Mouse (Mus musculus): ENCODE data around the gene Dctn2. TPM values are rescaled to one million over a fixed set of nuclear protein-coding genes. Genes with fewer than 3 reads are reported as not detected.

Dctn2 gene
- total and polyA plus RNA-seq, 3 experiments: 66.3 to 91.9 (median 79.1) TPM

- Histone ChIP-seq H3K4me2 (ENCODE audit: insufficient read depth, low read depth, poor library complexity, severe bottlenecking) (no peak overlapping the region), H3K9ac (ENCODE audit: insufficient read depth, low read depth) (no peak overlapping the region), H3K9me3 (replicated peaks; ENCODE audit: low read length) (no peaks in the 10 kb centered on the region), H3K27ac (ENCODE audit: insufficient read depth, low read depth) (no peak overlapping the region), H3K4me1 (ENCODE audit: control insufficient read depth in 1 of 2, insufficient read depth in 2 of 2) (peaks cover 5 to 39% of the 10 kb centered on the region in 2 experiments), H3K36me3 (replicated peaks in 1 of 2; ENCODE audit: control insufficient read depth in 1 of 2, insufficient read depth in 1 of 2, low read length in 1 of 2) (peaks cover 36 to 59% of the 10 kb centered on the region in 2 experiments), H3K27me3 (replicated peaks) (no peaks in the 10 kb centered on the region), H3K4me3 (replicated peaks in 1 of 3; ENCODE audit: low read depth in 2 of 3, low read length in 2 of 3, poor library complexity in 1 of 3) (no peak overlapping the region), H3K79me2 (replicated peaks; ENCODE audit: control insufficient read depth, extremely low read depth, insufficient read depth, poor library complexity, severe bottlenecking) (no peaks in the 10 kb centered on the region)
- DNase-seq (ENCODE audit: extremely low read depth): no peak
- no peak for TF ChIP-seq TCF12 (IDR thresholded peaks at IDR 0.05; ENCODE audit: low read depth, low read length)
- TF ChIP-seq USF2 (conservative IDR thresholded peaks at IDR 0.05; ENCODE audit: low read depth, low read length): no peak
- TF ChIP-seq GABPA (IDR thresholded peaks at IDR 0.05; ENCODE audit: insufficient replicate concordance, low read depth, low read length): no peak
- no peak for TF ChIP-seq UBTF (IDR thresholded peaks at IDR 0.05; ENCODE audit: low read depth, low read length)
- TF ChIP-seq MXI1 (IDR thresholded peaks at IDR 0.05; ENCODE audit: low read depth, low read length): no peak
- no peak for TF ChIP-seq BHLHE40 (IDR thresholded peaks at IDR 0.05; ENCODE audit: low read depth, low read length)
- TF ChIP-seq MAX (IDR thresholded peaks at IDR 0.05; ENCODE audit: low read length): no peak
- no peak for TF ChIP-seq NRF1 (IDR thresholded peaks at IDR 0.05; ENCODE audit: low read depth, low read length)
- no peak for TF ChIP-seq KAT2A (IDR thresholded peaks at IDR 0.05; ENCODE audit: insufficient replicate concordance, low read length)
- TF ChIP-seq RAD21 (IDR thresholded peaks at IDR 0.05; ENCODE audit: low read depth, low read length): no peak
- no peak for TF ChIP-seq ZNF384 (IDR thresholded peaks at IDR 0.05; ENCODE audit: low read depth, low read length)
- TF ChIP-seq MAFK (IDR thresholded peaks at IDR 0.05; ENCODE audit: insufficient replicate concordance, low read length): no peak
- TF ChIP-seq PAX5 (IDR thresholded peaks at IDR 0.05; ENCODE audit: low read length): no peak
- TF ChIP-seq CHD1 (IDR thresholded peaks at IDR 0.05; ENCODE audit: low read depth, low read length): no peak
- TF ChIP-seq MAZ (IDR thresholded peaks at IDR 0.05; ENCODE audit: low read depth, low read length): no peak
- TF ChIP-seq USF1 (IDR thresholded peaks at IDR 0.05; ENCODE audit: low read depth, low read length): no peak
- no peak for TF ChIP-seq SMC3 (IDR thresholded peaks at IDR 0.05; ENCODE audit: low read depth, low read length)
- dilution Hi-C loops (cut with MboI; ENCODE audit: extremely low pct_ligation_motif_present, extremely low pct_unique_long_range_greater_than_20kb, low sequenced_read_pairs) (no loop called here), in situ Hi-C loops (cut with MboI; ENCODE audit: low pct_ligation_motif_present, low pct_unique_long_range_greater_than_20kb, low sequenced_read_pairs) (no loop called here)
Measured at GRCm38 (mm10) chr10:127326017-127326801, 60.0 kb downstream of the Dctn2 start.

GRCm38 (mm10) chr10:127326828-127327227, 60.7 kb downstream of the Dctn2 start:
- Histone ChIP-seq H3K79me2 (replicated peaks; ENCODE audit: control insufficient read depth, extremely low read depth, insufficient read depth, poor library complexity, severe bottlenecking) (no peaks in the 10 kb centered on the region), H3K27ac (ENCODE audit: insufficient read depth, low read depth) (no peak overlapping the region), H3K9ac (ENCODE audit: insufficient read depth, low read depth) (no peak overlapping the region), H3K9me3 (replicated peaks; ENCODE audit: low read length) (no peaks in the 10 kb centered on the region), H3K4me3 (replicated peaks in 1 of 3; ENCODE audit: low read depth in 2 of 3, low read length in 2 of 3, poor library complexity in 1 of 3) (no peak overlapping the region), H3K4me1 (ENCODE audit: control insufficient read depth in 1 of 2, insufficient read depth in 2 of 2) (peaks cover 5 to 34% of the 10 kb centered on the region in 2 experiments), H3K27me3 (replicated peaks) (no peaks in the 10 kb centered on the region), H3K36me3 (replicated peaks in 1 of 2; ENCODE audit: control insufficient read depth in 1 of 2, insufficient read depth in 1 of 2, low read length in 1 of 2) (peaks cover 36 to 65% of the 10 kb centered on the region in 2 experiments), H3K4me2 (ENCODE audit: insufficient read depth, low read depth, poor library complexity, severe bottlenecking) (no peak overlapping the region)
- TF ChIP-seq EP300 (IDR thresholded peaks at IDR 0.05; ENCODE audit: low read length) (no peak), CHD2 (IDR thresholded peaks at IDR 0.05; ENCODE audit: low read length) (no peak), ZC3H11A (IDR thresholded peaks at IDR 0.05; ENCODE audit: low read depth, low read length) (no peak), MXI1 (IDR thresholded peaks at IDR 0.05; ENCODE audit: low read depth, low read length) (no peak), JUND (conservative IDR thresholded peaks at IDR 0.05; ENCODE audit: low read depth, low read length) (no peak), TCF12 (IDR thresholded peaks at IDR 0.05; ENCODE audit: low read depth, low read length) (no peak), CTCF (conservative IDR thresholded peaks at IDR 0.05 in 1 of 2, IDR thresholded peaks at IDR 0.05 in 1 of 2; ENCODE audit: low read depth in 2 of 2, low read length in 2 of 2) (no peak), IRF4 (IDR thresholded peaks at IDR 0.05; ENCODE audit: low read depth, low read length) (no peak), ETS1 (conservative IDR thresholded peaks at IDR 0.05; ENCODE audit: low read depth, low read length) (no peak), ZKSCAN1 (IDR thresholded peaks at IDR 0.05; ENCODE audit: borderline replicate concordance, low read depth, low read length) (no peak), CHD1 (IDR thresholded peaks at IDR 0.05; ENCODE audit: low read depth, low read length) (no peak), RCOR1 (conservative IDR thresholded peaks at IDR 0.05; ENCODE audit: low read depth, low read length) (no peak), USF1 (IDR thresholded peaks at IDR 0.05; ENCODE audit: low read depth, low read length) (no peak), RAD21 (IDR thresholded peaks at IDR 0.05; ENCODE audit: low read depth, low read length) (no peak), GABPA (IDR thresholded peaks at IDR 0.05; ENCODE audit: insufficient replicate concordance, low read depth, low read length) (no peak), UBTF (IDR thresholded peaks at IDR 0.05; ENCODE audit: low read depth, low read length) (no peak)
- DNase-seq (ENCODE audit: extremely low read depth): no peak
- dilution Hi-C loops (cut with MboI; ENCODE audit: extremely low pct_ligation_motif_present, extremely low pct_unique_long_range_greater_than_20kb, low sequenced_read_pairs): no loop called here
- in situ Hi-C loops (cut with MboI; ENCODE audit: low pct_ligation_motif_present, low pct_unique_long_range_greater_than_20kb, low sequenced_read_pairs): no loop called here
